Mouse (Mus musculus): ENCODE measurements at regions not wholly inside any gene's neighbourhood (a gene's known extent, or its start where the extent isn't known, plus 50 kb on each side); places are given as distances from the start of the nearest gene placed in this dataset.

DNA sequence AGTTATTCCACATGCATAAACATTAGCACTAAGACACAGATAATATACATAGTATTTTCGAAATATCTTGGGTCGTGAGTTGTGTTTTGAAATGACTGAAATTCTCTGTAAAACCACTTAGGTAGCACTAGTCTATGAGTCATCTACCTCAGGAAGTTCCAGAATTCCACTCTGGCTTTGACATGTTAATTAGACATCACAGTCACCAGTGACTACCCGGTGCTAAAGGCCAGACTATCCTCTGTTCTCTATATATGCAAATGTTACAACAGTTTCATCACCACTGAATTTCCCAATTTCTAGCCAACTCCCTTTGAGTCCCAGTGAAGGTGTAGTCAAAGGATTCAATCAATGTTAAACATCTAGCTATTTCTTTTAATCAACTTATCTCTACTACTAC is 112.3 kb upstream of the Tnfsf11 start:
- Histone ChIP-seq H3K36me3 (no peaks in the 10 kb centered on the region), H3K4me3 (no peak overlapping the region), H3K9me3 (replicated peaks) (no peaks in the 10 kb centered on the region), H3K4me1 (no peaks in the 10 kb centered on the region), H3K27me3 (no peaks in the 10 kb centered on the region), H3K27ac (no peak overlapping the region), H3K4me2 (replicated peaks) (no peak overlapping the region), H3K9ac (no peak overlapping the region)
- WGBS: 79% methylated on average over 3 of the region's 3 CpGs
- ATAC-seq (ENCODE audit: low FRiP score): no peak

DNA sequence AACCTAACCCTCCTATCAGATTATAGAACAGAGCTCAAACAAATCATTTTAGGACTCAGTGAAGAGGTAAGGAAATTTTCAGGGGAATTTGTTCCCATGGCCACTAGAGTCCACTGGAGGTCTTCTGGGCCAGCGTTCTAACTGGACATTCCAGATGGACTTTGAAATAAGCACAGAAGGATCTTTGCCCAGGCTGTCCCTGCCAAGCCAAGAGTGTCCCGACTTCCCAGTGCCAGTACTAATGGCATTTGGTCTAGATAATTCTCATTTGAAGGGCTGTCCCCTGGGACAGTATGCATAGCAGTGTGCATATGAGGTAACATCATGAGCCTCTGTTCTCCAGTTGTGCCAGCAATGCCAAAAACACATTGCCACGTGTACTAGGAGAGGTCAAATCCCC is 97.7 kb upstream of the Tnfsf11 start:
- Histone ChIP-seq H3K4me2 (replicated peaks) (no peak overlapping the region), H3K4me1 (no peaks in the 10 kb centered on the region), H3K9me3 (replicated peaks) (no peaks in the 10 kb centered on the region), H3K4me3 (no peak overlapping the region), H3K36me3 (no peaks in the 10 kb centered on the region), H3K9ac (no peak overlapping the region), H3K27me3 (no peaks in the 10 kb centered on the region), H3K27ac (no peak overlapping the region)
- no peak for ATAC-seq (ENCODE audit: low FRiP score)
- WGBS: 80% methylated on average over 3 of the region's 3 CpGs

- Histone ChIP-seq H3K4me1 (no peaks in the 10 kb centered on the region), H3K27me3 (no peaks in the 10 kb centered on the region), H3K36me3 (no peaks in the 10 kb centered on the region), H3K4me2 (replicated peaks) (no peak overlapping the region), H3K27ac (no peak overlapping the region), H3K9ac (no peak overlapping the region), H3K4me3 (no peak overlapping the region), H3K9me3 (replicated peaks) (no peaks in the 10 kb centered on the region)
- WGBS: 78% methylated on average over 2 of the region's 2 CpGs
- no peak for ATAC-seq (ENCODE audit: low FRiP score)
These were observed 90.1 kb upstream of the Tnfsf11 start for GRCm38 (mm10) chr14:78397914-78398313.

- H3K9me3 ChIP-seq (replicated peaks): no peaks in the 10 kb centered on the region
- no peak overlapping the region for H3K4me3 ChIP-seq
- H3K4me1 ChIP-seq: no peaks in the 10 kb centered on the region
- ATAC-seq (ENCODE audit: low FRiP score): no peak
- no peak overlapping the region for H3K4me2 ChIP-seq (replicated peaks)
- H3K27ac ChIP-seq: no peak overlapping the region
- H3K36me3 ChIP-seq: no peaks in the 10 kb centered on the region
- H3K27me3 ChIP-seq: no peaks in the 10 kb centered on the region
- whole genome bisulfite sequencing: 90% methylated on average over 6 of the region's 6 CpGs
- no peak overlapping the region for H3K9ac ChIP-seq
These were observed 87.8 kb upstream of the Tnfsf11 start for GRCm38 (mm10) chr14:78395631-78396030.

GRCm38 (mm10) chr14:78387011-78387410 is 79.2 kb upstream of the Tnfsf11 start:
- Histone ChIP-seq H3K4me1 (no peaks in the 10 kb centered on the region), H3K4me3 (no peak overlapping the region), H3K27ac (no peak overlapping the region), H3K4me2 (replicated peaks) (no peak overlapping the region), H3K27me3 (no peaks in the 10 kb centered on the region), H3K9me3 (replicated peaks) (0 out of 2 replicates have a peak, but pooled peaks cover 2% of the 10 kb centered on the region), H3K36me3 (no peaks in the 10 kb centered on the region), H3K9ac (no peak overlapping the region)
- 80% methylated on average over 5 of the region's 5 CpGs for WGBS
- no peak for ATAC-seq (ENCODE audit: low FRiP score)

- Histone ChIP-seq H3K9ac (no peak overlapping the region), H3K36me3 (no peaks in the 10 kb centered on the region), H3K27ac (no peak overlapping the region), H3K9me3 (replicated peaks) (no peaks in the 10 kb centered on the region), H3K4me1 (no peaks in the 10 kb centered on the region), H3K4me3 (no peak overlapping the region), H3K4me2 (replicated peaks) (no peak overlapping the region), H3K27me3 (no peaks in the 10 kb centered on the region)
- WGBS: 77% methylated on average over 1 of the region's 1 CpGs
- no peak for ATAC-seq (ENCODE audit: low FRiP score)
These were observed 76.5 kb upstream of the Tnfsf11 start for GRCm38 (mm10) chr14:78384370-78384769.

DNA sequence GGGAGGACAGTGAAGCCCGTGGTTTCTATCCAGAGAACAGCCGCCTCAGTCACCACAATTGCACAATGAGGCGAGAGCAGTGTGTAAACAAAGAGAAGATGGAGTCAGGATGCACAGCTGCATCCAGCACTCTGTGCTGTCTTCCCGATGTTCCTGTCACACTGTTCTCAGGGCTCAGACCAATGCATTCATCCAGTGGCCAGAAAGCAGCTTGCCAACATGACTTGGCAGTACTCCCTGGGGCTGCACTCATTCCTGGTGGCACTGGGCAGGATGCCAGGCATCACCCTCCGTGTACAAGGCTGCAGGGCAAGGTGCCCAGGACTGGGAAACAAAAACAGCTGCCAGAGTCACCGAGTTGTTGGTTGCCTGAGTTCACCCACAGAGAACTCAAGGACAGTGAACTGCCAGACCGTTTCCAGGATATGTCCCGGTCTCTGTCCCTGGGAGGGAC is 75.4 kb upstream of the Tnfsf11 start:
- Histone ChIP-seq H3K4me1 (no peaks in the 10 kb centered on the region), H3K9ac (no peak overlapping the region), H3K9me3 (replicated peaks) (no peaks in the 10 kb centered on the region), H3K4me2 (replicated peaks) (no peak overlapping the region), H3K36me3 (no peaks in the 10 kb centered on the region), H3K27ac (no peak overlapping the region), H3K27me3 (no peaks in the 10 kb centered on the region), H3K4me3 (no peak overlapping the region)
- 64% methylated on average over 8 of the region's 8 CpGs for WGBS
- 0 out of 2 replicates have a peak, but pooled peaks have one; percentile 50 for ATAC-seq (ENCODE audit: low FRiP score)

DNA sequence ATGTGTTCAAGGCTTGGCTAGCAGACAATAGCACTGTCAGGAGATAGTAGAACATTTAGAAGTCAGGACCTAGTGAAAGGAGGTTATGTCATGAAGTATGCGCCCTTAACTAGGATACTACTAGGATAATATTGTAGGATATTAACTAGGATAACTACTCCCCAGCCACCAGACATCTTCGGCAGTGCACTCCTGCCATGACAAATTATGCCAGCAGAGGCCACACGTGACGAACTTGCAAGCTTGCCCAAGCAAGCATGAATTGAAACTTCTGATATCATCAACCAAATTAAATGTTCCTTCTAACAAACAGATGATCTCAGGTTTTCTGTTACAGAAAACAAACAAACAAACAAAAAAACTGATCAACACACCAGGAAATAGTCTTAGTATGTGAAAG is 72.2 kb upstream of the Tnfsf11 start:
- WGBS: 80% methylated on average over 4 of the region's 4 CpGs
- Histone ChIP-seq H3K9ac (no peak overlapping the region), H3K4me2 (replicated peaks) (no peak overlapping the region), H3K27ac (no peak overlapping the region), H3K27me3 (no peaks in the 10 kb centered on the region), H3K4me3 (no peak overlapping the region), H3K4me1 (no peaks in the 10 kb centered on the region), H3K36me3 (no peaks in the 10 kb centered on the region), H3K9me3 (replicated peaks) (no peaks in the 10 kb centered on the region)
- ATAC-seq (ENCODE audit: low FRiP score): no peak

DNA sequence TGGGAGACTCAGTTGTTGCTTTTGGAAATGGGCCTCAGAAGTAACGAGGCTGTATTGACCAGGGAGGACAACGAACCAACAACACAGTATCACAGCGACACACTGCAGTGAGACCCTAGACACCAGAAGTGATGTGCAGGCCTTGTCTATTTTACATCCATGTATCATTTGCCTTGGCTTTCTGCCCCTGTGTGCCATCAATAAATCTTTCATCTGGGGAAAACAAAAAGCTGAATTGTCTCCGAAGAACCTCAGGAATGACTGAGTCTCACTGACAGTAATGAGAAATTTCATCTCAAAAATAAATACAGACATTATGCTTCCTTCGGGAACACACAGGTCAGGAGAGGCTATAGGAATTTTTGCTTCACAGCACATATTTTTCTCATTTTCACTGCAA is 68.7 kb upstream of the Tnfsf11 start:
- Histone ChIP-seq H3K27me3 (no peaks in the 10 kb centered on the region), H3K4me2 (replicated peaks) (no peak overlapping the region), H3K9me3 (replicated peaks) (no peaks in the 10 kb centered on the region), H3K27ac (no peak overlapping the region), H3K4me1 (no peaks in the 10 kb centered on the region), H3K36me3 (no peaks in the 10 kb centered on the region), H3K4me3 (no peak overlapping the region), H3K9ac (no peak overlapping the region)
- 73% methylated on average over 5 of the region's 5 CpGs for WGBS
- ATAC-seq (ENCODE audit: low FRiP score): no peak

DNA sequence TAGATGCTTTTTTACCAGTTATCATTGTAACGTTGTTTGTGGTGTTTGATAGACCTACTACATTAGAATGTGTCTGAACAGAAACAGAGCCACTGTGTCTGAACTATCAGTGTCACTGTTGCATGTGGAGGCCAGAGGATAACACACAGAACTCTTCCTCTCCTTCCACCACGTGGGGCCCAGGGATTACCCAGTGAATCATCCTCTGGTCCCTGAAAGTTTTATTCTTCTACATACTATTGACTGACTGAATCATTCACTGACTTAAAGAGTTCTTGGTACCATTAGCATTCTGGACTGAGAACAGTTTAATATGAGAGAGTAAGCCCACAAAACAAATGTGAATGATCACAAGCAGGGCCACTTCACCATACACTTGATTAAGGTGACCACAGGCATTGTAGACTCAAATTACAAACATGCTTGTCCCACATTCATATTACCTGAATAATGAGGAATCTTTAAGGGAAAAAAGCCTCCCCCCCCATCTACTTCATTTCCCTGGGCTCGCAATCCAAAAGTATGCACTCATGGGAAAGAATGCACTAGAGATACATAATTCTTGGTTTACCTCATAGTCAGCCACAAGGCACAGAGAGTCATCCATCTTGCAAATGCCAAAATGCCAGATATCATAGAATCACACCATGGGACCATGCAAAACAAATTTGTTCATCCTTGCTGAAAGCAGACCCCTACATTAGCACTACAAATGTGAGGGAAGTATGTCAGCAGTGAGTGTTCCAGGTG is 68.1 kb upstream of the Tnfsf11 start:
- 86% methylated on average over 3 of the region's 3 CpGs for WGBS
- H3K27me3 ChIP-seq: no peaks in the 10 kb centered on the region

GRCm38 (mm10) chr14:78372102-78372501 is 64.3 kb upstream of the Tnfsf11 start:
- ATAC-seq (ENCODE audit: low FRiP score): no peak
- H3K27ac ChIP-seq: no peak overlapping the region
- H3K4me2 ChIP-seq (replicated peaks): no peak overlapping the region
- no peak overlapping the region for H3K4me3 ChIP-seq
- 85% methylated on average over 1 of the region's 1 CpGs for WGBS
- no peaks in the 10 kb centered on the region for H3K36me3 ChIP-seq
- no peaks in the 10 kb centered on the region for H3K9me3 ChIP-seq (replicated peaks)
- H3K9ac ChIP-seq: no peak overlapping the region
- H3K4me1 ChIP-seq: no peaks in the 10 kb centered on the region
- H3K27me3 ChIP-seq: no peaks in the 10 kb centered on the region

More for the DNA sequence above, 68.1 kb upstream of the Tnfsf11 start:
- no peak overlapping the region for H3K4me2 ChIP-seq (replicated peaks)
- no peaks in the 10 kb centered on the region for H3K4me1 ChIP-seq
- no peak overlapping the region for H3K27ac ChIP-seq
- no peak overlapping the region for H3K4me3 ChIP-seq
- no peaks in the 10 kb centered on the region for H3K9me3 ChIP-seq (replicated peaks)
- no peak overlapping the region for H3K9ac ChIP-seq
- no peak for ATAC-seq (ENCODE audit: low FRiP score)
- H3K36me3 ChIP-seq: no peaks in the 10 kb centered on the region

DNA sequence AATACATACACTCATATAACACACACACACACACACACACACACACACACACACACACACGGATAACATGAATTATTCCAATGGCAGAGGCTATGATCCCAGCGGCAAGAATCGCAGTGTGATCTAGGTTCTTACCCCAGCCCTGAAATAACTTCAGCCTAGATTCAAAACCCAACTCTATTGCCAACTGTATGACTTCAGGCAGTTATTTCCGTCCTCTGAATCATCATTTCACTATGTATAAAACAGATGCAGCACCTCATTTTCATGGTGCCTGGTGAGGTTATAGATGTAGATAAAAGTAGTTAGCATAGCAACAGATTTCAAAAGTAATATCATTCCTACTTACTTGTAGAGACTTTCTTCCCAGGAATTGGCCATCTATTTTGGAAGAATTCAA is 61.0 kb upstream of the Tnfsf11 start:
- no peak overlapping the region for H3K4me2 ChIP-seq (replicated peaks)
- no peak overlapping the region for H3K9ac ChIP-seq
- ATAC-seq (ENCODE audit: low FRiP score): no peak
- no peaks in the 10 kb centered on the region for H3K4me1 ChIP-seq
- no peak overlapping the region for H3K4me3 ChIP-seq
- no peak overlapping the region for H3K27ac ChIP-seq
- no peaks in the 10 kb centered on the region for H3K36me3 ChIP-seq
- WGBS: 94% methylated on average over 4 of the region's 4 CpGs
- no peaks in the 10 kb centered on the region for H3K9me3 ChIP-seq (replicated peaks)
- H3K27me3 ChIP-seq: no peaks in the 10 kb centered on the region

DNA sequence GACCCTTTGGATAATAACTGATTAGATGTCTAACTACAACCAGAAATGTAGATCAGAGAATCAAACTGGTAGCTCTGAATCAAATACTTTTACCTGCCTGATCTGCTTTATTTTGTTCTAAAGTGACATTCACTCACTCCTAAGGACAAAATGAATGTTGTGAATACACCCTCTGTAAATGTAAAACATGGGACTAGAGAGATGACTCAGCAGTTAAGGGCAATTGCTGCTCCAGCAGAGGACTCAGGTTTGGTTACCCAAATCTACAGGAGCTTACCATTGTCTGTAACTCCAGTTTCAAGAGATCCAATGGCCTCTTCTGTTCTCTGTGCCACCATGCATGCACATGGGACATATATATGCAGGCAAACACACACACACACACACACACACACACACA is 57.0 kb upstream of the Tnfsf11 start:
- no peak for ATAC-seq (ENCODE audit: low FRiP score)
- Histone ChIP-seq H3K4me3 (no peak overlapping the region), H3K9ac (no peak overlapping the region), H3K27ac (no peak overlapping the region), H3K9me3 (replicated peaks) (no peaks in the 10 kb centered on the region), H3K4me2 (replicated peaks) (no peak overlapping the region), H3K36me3 (no peaks in the 10 kb centered on the region), H3K27me3 (no peaks in the 10 kb centered on the region), H3K4me1 (no peaks in the 10 kb centered on the region)

Data from hindbrain, embryonic 12.5 days (tissue).